In genomic region chr15:81847161-81847560, GRCm38 (mm10) we compare ENCODE assay signal across 16 mouse cellular contexts. TPM values are rescaled to one million over a fixed set of nuclear protein-coding genes. Genes with fewer than 3 reads are reported as not detected.
A peak's percentile ranks its signal among the peaks of the same experiment; 100 is the strongest.
DNase-seq lines count a peak whose midpoint lies in the region; ATAC-seq and TF ChIP-seq lines count a peak whose summit lies in the region.
"Had no signal": no experiment of that assay in that cellular context is flagged by ENCODE, and none has a peak within 500 bp of the region (broad histone marks: within the 10 kb centered on the region; RNA-seq: fewer than 3 reads in every experiment).

No protein-coding gene starts in this region.

- no peak overlapping the region for H3K4me2 ChIP-seq in forebrain, embryonic 13.5 days
- H3K4me2 ChIP-seq: embryonic facial prominence, embryonic 13.5 days; forebrain, embryonic 12.5 days; heart, embryonic 12.5 days; hindbrain, embryonic 15.5 days had no signal

- H3K36me3 ChIP-seq in kidney, adult 2 months (ENCODE audit: control insufficient read depth, insufficient read depth, low read length) = peaks cover 14% of the 10 kb centered on the region
- H3K36me3 ChIP-seq in small intestine, adult 2 months (ENCODE audit: control insufficient read depth, insufficient read depth, low read length) = peaks cover 41% of the 10 kb centered on the region
- H3K36me3 ChIP-seq in forebrain, embryonic 13.5 days (ENCODE audit: poor library complexity, severe bottlenecking) = peaks cover 52% of the 10 kb centered on the region

- peaks cover 26% of the 10 kb centered on the region for H3K4me1 ChIP-seq in kidney, adult 2 months (ENCODE audit: control insufficient read depth, insufficient read depth, low read length)
- H3K4me1 ChIP-seq in small intestine, adult 2 months (ENCODE audit: control insufficient read depth, insufficient read depth, insufficient read length, low read length) = peaks cover 18% of the 10 kb centered on the region
- H3K4me1 ChIP-seq in forebrain, embryonic 13.5 days = no peaks in the 10 kb centered on the region
- H3K4me1 ChIP-seq: forebrain, embryonic 12.5 days; hindbrain, embryonic 15.5 days had no signal

- DNase-seq in gastrocnemius, adult 2 months = no peak
- no peak for DNase-seq in gastrocnemius, postnatal 14 days
- DNase-seq in kidney, adult 2 months = no peak
- no peak for DNase-seq in kidney, postnatal 14 days
- DNase-seq: adrenal gland, adult 2 months; adrenal gland, postnatal 25 days; cerebellum, adult 11 months; cerebellum, postnatal 36 days; forebrain, postnatal 0 days; kidney, adult 11 months had no signal

- H3K27ac ChIP-seq in gastrocnemius, adult 2 months = peak overlapping the region; percentile 100
- peak overlapping the region; percentile 5; the same call in 1 of the 2 replicates for H3K27ac ChIP-seq in kidney, adult 2 months (ENCODE audit: insufficient read depth, low read depth, low read length)
- H3K27ac ChIP-seq in small intestine, adult 2 months (ENCODE audit: insufficient read depth, low read depth, low read length) = peak overlapping the region; percentile 53; the same call in 1 of the 2 replicates
- H3K27ac ChIP-seq in forebrain, embryonic 13.5 days = no peak overlapping the region
- H3K27ac ChIP-seq: embryonic facial prominence, embryonic 13.5 days; forebrain, embryonic 12.5 days; hindbrain, embryonic 15.5 days had no signal

- no peak overlapping the region for H3K4me3 ChIP-seq in gastrocnemius, adult 2 months
- H3K4me3 ChIP-seq in kidney, adult 2 months (ENCODE audit: insufficient read depth, low read depth, low read length) = no peak overlapping the region
- no peak overlapping the region for H3K4me3 ChIP-seq in small intestine, adult 2 months (ENCODE audit: low read depth, low read length)
- no peak overlapping the region for H3K4me3 ChIP-seq in forebrain, embryonic 13.5 days
- H3K4me3 ChIP-seq: embryonic facial prominence, embryonic 13.5 days; forebrain, embryonic 12.5 days; heart, embryonic 12.5 days; hindbrain, embryonic 15.5 days had no signal

- no peak for TF ChIP-seq CTCF in gastrocnemius, adult 2 months (IDR thresholded peaks at IDR 0.05)
- no peak for TF ChIP-seq CTCF in kidney, adult 2 months (conservative IDR thresholded peaks at IDR 0.05; ENCODE audit: insufficient read depth, insufficient read length, low read depth, low read length)
- TF ChIP-seq CTCF in small intestine, adult 2 months (IDR thresholded peaks at IDR 0.05; ENCODE audit: extremely low read depth, insufficient read length, insufficient replicate concordance, low read depth, low read length) = no peak

- H3K9me3 ChIP-seq in forebrain, embryonic 13.5 days (replicated peaks) = no peaks in the 10 kb centered on the region
- H3K9me3 ChIP-seq: embryonic facial prominence, embryonic 13.5 days; forebrain, embryonic 12.5 days; heart, embryonic 12.5 days; hindbrain, embryonic 15.5 days had no signal

- 75% methylated on average over 4 of the region's 4 CpGs for WGBS in kidney, adult 2 months
- 89% methylated on average over 4 of the region's 4 CpGs for WGBS in small intestine, adult 2 months
- 95% methylated on average over 4 of the region's 4 CpGs for WGBS in forebrain, embryonic 13.5 days

- intact Hi-C loops in gastrocnemius, adult 2 months (cut with DNase I) = no loop called here
- intact Hi-C loops in gastrocnemius, postnatal 14 days (cut with DNase I; ENCODE audit: low total_unique reads) = no loop called here

- no peak for ATAC-seq in forebrain, embryonic 13.5 days
- ATAC-seq: forebrain, postnatal 0 days had no signal

- TF ChIP-seq POLR2A in kidney, adult 2 months (IDR thresholded peaks at IDR 0.05; ENCODE audit: low read depth, low read length) = no peak
- no peak for TF ChIP-seq POLR2A in small intestine, adult 2 months (IDR thresholded peaks at IDR 0.05; ENCODE audit: low read depth, low read length)

- H3K27me3 ChIP-seq in kidney, adult 2 months (replicated peaks; ENCODE audit: control insufficient read depth, insufficient read depth, low read length) = no peaks in the 10 kb centered on the region
- H3K27me3 ChIP-seq in small intestine, adult 2 months (ENCODE audit: control insufficient read depth, insufficient read depth, low read length) = no peaks in the 10 kb centered on the region
- H3K27me3 ChIP-seq in forebrain, embryonic 13.5 days = no peaks in the 10 kb centered on the region
- H3K27me3 ChIP-seq: embryonic facial prominence, embryonic 13.5 days; forebrain, embryonic 12.5 days; heart, embryonic 12.5 days; hindbrain, embryonic 15.5 days had no signal

- H3K9ac ChIP-seq in forebrain, embryonic 13.5 days = no peak overlapping the region
- H3K9ac ChIP-seq: embryonic facial prominence, embryonic 13.5 days; forebrain, embryonic 12.5 days; forebrain, postnatal 0 days; heart, embryonic 12.5 days; hindbrain, embryonic 15.5 days had no signal

RNA-seq across cellular contexts. Expression of gene Tob2, which starts 11.4 kb away (rescaled TPM):
- 100 to 1,000 TPM; 151 to 205 TPM for total RNA-seq in gastrocnemius, adult 2 months (2021)
- total RNA-seq in gastrocnemius, postnatal 14 days (2021) = 100 to 1,000 TPM in 1 of 2 experiments, 10 to 100 TPM in 1; 44.8 to 106 TPM
- 31.6 and 40.3 TPM in 2 replicates for polyA plus RNA-seq in kidney, adult 2 months (2012; rRNA removed)
- 14.7 and 33.2 TPM in 2 replicates for polyA plus RNA-seq in small intestine, adult 2 months (2012; rRNA removed)
- 19.1 and 21.7 TPM in 2 replicates for polyA plus RNA-seq in forebrain, embryonic 13.5 days (2015; fragmentation: Nextera tagmentation; extraction: Ambion mirVana)

RNA-seq across cellular contexts. Expression of gene Phf5a, which starts 24.6 kb away (rescaled TPM):
- total RNA-seq in gastrocnemius, adult 2 months (2021) = 10 to 100 TPM; 38.4 to 39.9 TPM
- total RNA-seq in gastrocnemius, postnatal 14 days (2021) = 10 to 100 TPM; 40.8 to 41.2 TPM
- 33.5 and 47.4 TPM in 2 replicates for polyA plus RNA-seq in kidney, adult 2 months (2012; rRNA removed)
- 22.6 and 47.0 TPM in 2 replicates for polyA plus RNA-seq in small intestine, adult 2 months (2012; rRNA removed)
- polyA plus RNA-seq in forebrain, embryonic 13.5 days (2015; fragmentation: Nextera tagmentation; extraction: Ambion mirVana) = 159 and 177 TPM in 2 replicates

RNA-seq across cellular contexts. Expression of gene Aco2, which starts 24.9 kb away (rescaled TPM):
- total RNA-seq in gastrocnemius, adult 2 months (2021) = 1,000 to 10,000 TPM; 1,155 to 1,439 TPM
- 1,000 to 10,000 TPM in 1 of 2 experiments, 100 to 1,000 TPM in 1; 894 to 1,160 TPM for total RNA-seq in gastrocnemius, postnatal 14 days (2021)
- 890 and 915 TPM in 2 replicates for polyA plus RNA-seq in kidney, adult 2 months (2012; rRNA removed)
- polyA plus RNA-seq in small intestine, adult 2 months (2012; rRNA removed) = 266 and 416 TPM in 2 replicates
- polyA plus RNA-seq in forebrain, embryonic 13.5 days (2015; fragmentation: Nextera tagmentation; extraction: Ambion mirVana) = 202 and 211 TPM in 2 replicates

RNA-seq across cellular contexts. Expression of gene Tef, which starts 44.9 kb away (rescaled TPM):
- 100 to 1,000 TPM; 101 to 191 TPM for total RNA-seq in gastrocnemius, adult 2 months (2021)
- total RNA-seq in gastrocnemius, postnatal 14 days (2021) = 100 to 1,000 TPM; 101 to 115 TPM
- 121 and 131 TPM in 2 replicates for polyA plus RNA-seq in kidney, adult 2 months (2012; rRNA removed)
- 5.6 and 9.4 TPM in 2 replicates for polyA plus RNA-seq in small intestine, adult 2 months (2012; rRNA removed)
- 24.2 and 24.9 TPM in 2 replicates for polyA plus RNA-seq in forebrain, embryonic 13.5 days (2015; fragmentation: Nextera tagmentation; extraction: Ambion mirVana)
